Mouse (Mus musculus) heart, adult 18-20 months (tissue): ENCODE measurements around the gene Tmem125. TPM values are rescaled to one million over a fixed set of nuclear protein-coding genes. Genes with fewer than 3 reads are reported as not detected.
A peak's percentile ranks its signal among the peaks of the same experiment; 100 is the strongest.
"Not testable (repeated sequence)": the region's sequence is repeated elsewhere in the genome, so short reads cannot be mapped to it uniquely, and the experiment has no call there.

Experiments used
- DNase-seq, 2 experiments: peaks; one replicate each; pipeline ENCODE4 v3.0.0; 2021 to 2022; ENCODE audit warnings: mixed read lengths in 1 of 2
- total RNA-seq, 2 experiments: library from RNA; stranded (reverse); gene quantifications; 2 replicates each; pipeline ENCODE4 v1.2.3; 2021

The Tmem125 gene
- total RNA-seq, 2 experiments from 2014 or later = not detected

GRCm38 (mm10) chr4:118535610-118536009 lies 8.2 kb downstream of the Tmem125 start:
- DNase-seq = no peak

GRCm38 (mm10) chr4:118533605-118534004 lies 10.2 kb downstream of the Tmem125 start:
- no peak for DNase-seq

- DNase-seq = no peak
These were observed 10.7 kb downstream of the Tmem125 start for GRCm38 (mm10) chr4:118533156-118533555.

GRCm38 (mm10) chr4:118532663-118533062 lies 11.2 kb downstream of the Tmem125 start:
- no peak for DNase-seq

GRCm38 (mm10) chr4:118527720-118528119 lies 16.1 kb downstream of the Tmem125 start:
- no peak for DNase-seq

GRCm38 (mm10) chr4:118527335-118527681 lies 16.5 kb downstream of the Tmem125 start:
- DNase-seq = no peak

GRCm38 (mm10) chr4:118526408-118527334 lies 17.2 kb downstream of the Tmem125 start, which contains the start of gene 2610528J11Rik:
TSS of gene 2610528J11Rik (plus strand) at chr4:118526999.
- no peak for DNase-seq

- DNase-seq = no peak
These were observed 18.1 kb downstream of the Tmem125 start for GRCm38 (mm10) chr4:118525779-118526178.

GRCm38 (mm10) chr4:118523976-118524375 lies 19.9 kb downstream of the Tmem125 start:
- DNase-seq = peak in 1 of 2 experiments; percentile 14

- DNase-seq = no peak
These were observed 21.6 kb downstream of the Tmem125 start for GRCm38 (mm10) chr4:118522248-118522647.

GRCm38 (mm10) chr4:118518208-118518607 lies 25.6 kb downstream of the Tmem125 start:
- no peak for DNase-seq

- DNase-seq = no peak
These were observed 26.2 kb downstream of the Tmem125 start for GRCm38 (mm10) chr4:118517497-118518146.

GRCm38 (mm10) chr4:118516699-118517496 lies 26.9 kb downstream of the Tmem125 start:
- DNase-seq = peak; percentile 35 to 66

GRCm38 (mm10) chr4:118509050-118509449 lies 34.8 kb downstream of the Tmem125 start:
- DNase-seq = peak; percentile 25 to 65

GRCm38 (mm10) chr4:118507171-118507570 lies 36.7 kb downstream of the Tmem125 start:
- DNase-seq = not testable (repeated sequence)

GRCm38 (mm10) chr4:118505551-118505950 lies 38.3 kb downstream of the Tmem125 start:
- peak; percentile 25 to 63 for DNase-seq

- DNase-seq = no peak
These were observed 43.1 kb downstream of the Tmem125 start for GRCm38 (mm10) chr4:118500792-118501191.

GRCm38 (mm10) chr4:118500171-118500724 lies 43.6 kb downstream of the Tmem125 start:
- DNase-seq = peak; percentile 58 to 85
